In the genomic region with DNA sequence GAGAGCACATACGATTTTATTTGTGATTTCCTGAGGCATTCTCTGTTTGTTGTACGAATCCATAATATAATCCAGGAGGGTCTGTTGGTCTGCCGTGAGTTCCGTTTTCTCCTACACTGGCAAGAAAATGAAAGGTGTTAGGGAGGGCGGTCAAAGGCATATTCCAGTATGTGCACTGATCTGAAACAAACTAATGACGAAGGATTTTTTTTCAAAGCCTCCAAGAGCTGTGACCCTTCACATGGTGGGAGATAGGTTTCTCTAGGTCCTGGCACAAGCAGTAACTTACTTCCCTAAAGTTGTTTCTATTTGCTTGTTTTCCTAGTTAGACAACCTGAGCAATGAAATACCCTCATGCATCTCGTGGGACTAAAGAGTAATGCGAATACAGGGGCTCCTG, we compare ENCODE assay signal across 18 mouse cellular contexts. TPM values are rescaled to one million over a fixed set of nuclear protein-coding genes. Genes with fewer than 3 reads are reported as not detected.
"Had no signal": no experiment of that assay in that cellular context is flagged by ENCODE, and none has a peak within 500 bp of the region (broad histone marks: within the 10 kb centered on the region; RNA-seq: fewer than 3 reads in every experiment).

No protein-coding gene starts in this region.

- H3K27me3 ChIP-seq: neural tube, embryonic 15.5 days; stomach, embryonic 15.5 days had no signal

- H3K4me1 ChIP-seq: stomach, embryonic 15.5 days had no signal

- H3K4me3 ChIP-seq: neural tube, embryonic 13.5 days; neural tube, embryonic 15.5 days; stomach, embryonic 15.5 days had no signal

- DNase-seq: retina, postnatal 1 day; right cerebral cortex, adult 18-20 months; right cerebral cortex, postnatal 14 days; right cerebral cortex, postnatal 25 days; right cerebral cortex, postnatal 4 days; spleen, adult 18-20 months; thymus, adult 18-20 months; thymus, adult 2 months; thymus, postnatal 14 days; thymus, postnatal 25 days; thymus, postnatal 36 days; thymus, postnatal 4 days had no signal

- H3K36me3 ChIP-seq: neural tube, embryonic 13.5 days; neural tube, embryonic 15.5 days; stomach, embryonic 15.5 days had no signal

- H3K27ac ChIP-seq: neural tube, embryonic 13.5 days; neural tube, embryonic 15.5 days; stomach, embryonic 15.5 days; stomach, postnatal 0 days had no signal

RNA-seq across cellular contexts. Expression of gene Nr1h4, which starts 54.6 kb away (rescaled TPM):
- total RNA-seq: neutrophil, adult 5-6 weeks had no signal
- polyA plus RNA-seq: neural tube, embryonic 13.5 days; neural tube, embryonic 14.5 days; neural tube, embryonic 15.5 days had no signal
